Mouse (Mus musculus) forebrain, postnatal 0 days (tissue): ENCODE results near the gene Mylk. TPM values are rescaled to one million over a fixed set of nuclear protein-coding genes. Genes with fewer than 3 reads are reported as not detected.

Experiments used
- ATAC-seq: fragments of 200-750 bp; cut with Nextera tagmentation; 2 replicates; pipeline ENCODE4 v1.8.0; 2017; ENCODE audit warnings: mild to moderate bottlenecking, moderate library complexity
- DNase-seq: peaks from one replicate; pipeline ENCODE4 v3.0.0-alpha.2; 2015
- H3K27ac ChIP-seq: fragments of 300-500 bp; sonication (generic); 2 replicates; pipeline ENCODE4 v1.5.1; 2014; ENCODE audit warnings: low read depth, mild to moderate bottlenecking, antibody characterized with exemption, low read length, moderate library complexity, mixed read lengths
- H3K27me3 ChIP-seq: fragments of 300-500 bp; sonication (generic); 2 replicates; pipeline ENCODE4 v1.6.1; 2014; ENCODE audit warnings: mild to moderate bottlenecking, low read length, mixed read lengths; ENCODE audit not compliant: insufficient read depth
- H3K36me3 ChIP-seq: fragments of 300-500 bp; sonication (generic); 2 replicates; pipeline ENCODE4 v1.6.1; 2014; ENCODE audit warnings: mild to moderate bottlenecking, moderate library complexity; ENCODE audit not compliant: insufficient read depth
- H3K4me1 ChIP-seq: fragments of 300-500 bp; sonication (generic); 2 replicates; pipeline ENCODE4 v1.6.1; 2014; ENCODE audit warnings: antibody characterized with exemption; ENCODE audit not compliant: insufficient read depth
- H3K4me2 ChIP-seq: fragments of 300-500 bp; sonication (generic); 2 replicates; pipeline ENCODE4 v1.6.1; 2014; ENCODE audit warnings: low read depth, mild to moderate bottlenecking, moderate library complexity
- H3K4me3 ChIP-seq: fragments of 300-500 bp; sonication (generic); 2 replicates; pipeline ENCODE4 v1.5.1; 2014; ENCODE audit warnings: low read depth, low read length, mixed read lengths
- H3K9ac ChIP-seq: fragments of 300-500 bp; sonication (generic); 2 replicates; pipeline ENCODE4 v1.6.1; 2014; ENCODE audit warnings: mild to moderate bottlenecking
- H3K9me3 ChIP-seq: fragments of 300-500 bp; sonication (generic); 2 replicates; pipeline ENCODE4 v1.6.1; 2016; ENCODE audit warnings: low read length
- CTCF ChIP-seq: sonication (generic); IDR thresholded peaks from 2 replicates; pipeline ENCODE4 v1.5.1; 2016; ENCODE audit warnings: antibody characterized with exemption, control low read depth, low read depth
- WGBS: fragments of 180-500 bp; shearing (Covaris S2); extraction: QIAGEN DNeasy Blood & Tissue Kit; methylation state at CpG from one replicate; pipeline ENCODE4 v1.1.7; 2014; 5-methylcytosine and 5-hydroxymethylcytosine counted together
- polyA plus RNA-seq: library from polyadenylated mRNA; unstranded; fragments of >200 nt; fragmentation: Nextera tagmentation; extraction: Ambion mirVana; gene quantifications from 2 replicates; pipeline ENCODE4 v1.2.1, GENCODE M21; 2015
- total RNA-seq: library from RNA; depleted of rRNA; stranded (reverse); fragments of >200 nt; gene quantifications from 2 replicates; pipeline ENCODE4 v1.2.3, GENCODE M21; 2014

Gene Mylk
- total and polyA plus RNA-seq, 2 experiments from 2014 or later: 2.9 to 11.2 TPM

GRCm38 (mm10) chr16:34978018-34978417 is 233.0 kb downstream of the Mylk start:
- 98% methylated on average over 7 of the region's 7 CpGs for WGBS
- Histone ChIP-seq H3K9me3 (no peaks in the 10 kb centered on the region), H3K4me2 (no peak overlapping the region), H3K36me3 (no peaks in the 10 kb centered on the region), H3K4me3 (no peak overlapping the region), H3K27me3 (no peaks in the 10 kb centered on the region), H3K4me1 (no peaks in the 10 kb centered on the region), H3K9ac (no peak overlapping the region), H3K27ac (no peak overlapping the region)
- no peak for TF ChIP-seq CTCF
- DNase-seq (no peak), ATAC-seq (no peak)

- DNase-seq: peak; percentile 32
- 55% methylated on average over 7 of the region's 7 CpGs for WGBS
- Histone ChIP-seq H3K27me3 (no peaks in the 10 kb centered on the region), H3K27ac (no peak overlapping the region), H3K9me3 (no peaks in the 10 kb centered on the region), H3K9ac (no peak overlapping the region), H3K4me1 (no peaks in the 10 kb centered on the region), H3K4me2 (no peak overlapping the region), H3K4me3 (no peak overlapping the region), H3K36me3 (no peaks in the 10 kb centered on the region)
- TF ChIP-seq CTCF: no peak
- peak; percentile 78 for ATAC-seq
These were observed 236.0 kb downstream of the Mylk start for GRCm38 (mm10) chr16:34981009-34981408.

GRCm38 (mm10) chr16:34984203-34985030 is 239.4 kb downstream of the Mylk start:
- Histone ChIP-seq H3K27me3 (no peaks in the 10 kb centered on the region), H3K4me3 (no peak overlapping the region), H3K36me3 (no peaks in the 10 kb centered on the region), H3K4me2 (no peak overlapping the region), H3K9ac (no peak overlapping the region), H3K27ac (no peak overlapping the region), H3K4me1 (no peaks in the 10 kb centered on the region), H3K9me3 (no peaks in the 10 kb centered on the region)
- 45% methylated on average over 11 of the region's 11 CpGs for WGBS
- DNase-seq: no peak
- TF ChIP-seq CTCF: no peak
- ATAC-seq: no peak

GRCm38 (mm10) chr16:34985031-34985346 is 240.0 kb downstream of the Mylk start:
- no peak for DNase-seq
- Histone ChIP-seq H3K4me3 (no peak overlapping the region), H3K9ac (no peak overlapping the region), H3K9me3 (no peaks in the 10 kb centered on the region), H3K27ac (no peak overlapping the region), H3K4me2 (no peak overlapping the region), H3K4me1 (no peaks in the 10 kb centered on the region), H3K36me3 (no peaks in the 10 kb centered on the region), H3K27me3 (no peaks in the 10 kb centered on the region)
- no peak for ATAC-seq
- no peak for TF ChIP-seq CTCF
- 86% methylated on average over 2 of the region's 2 CpGs for WGBS

GRCm38 (mm10) chr16:34986211-34986825 is 241.3 kb downstream of the Mylk start:
- H3K9me3 ChIP-seq: no peaks in the 10 kb centered on the region
- DNase-seq (no peak), ATAC-seq (no peak)
- H3K4me3 ChIP-seq: no peak overlapping the region
- H3K4me2 ChIP-seq: no peak overlapping the region
- H3K4me1 ChIP-seq: no peaks in the 10 kb centered on the region
- H3K27me3 ChIP-seq: no peaks in the 10 kb centered on the region
- TF ChIP-seq CTCF: no peak
- H3K36me3 ChIP-seq: no peaks in the 10 kb centered on the region
- WGBS: 88% methylated on average over 13 of the region's 13 CpGs
- no peak overlapping the region for H3K9ac ChIP-seq
- H3K27ac ChIP-seq: no peak overlapping the region

GRCm38 (mm10) chr16:34991365-34991764 is 246.4 kb downstream of the Mylk start:
- no peaks in the 10 kb centered on the region for H3K9me3 ChIP-seq
- H3K27me3 ChIP-seq: no peaks in the 10 kb centered on the region
- H3K27ac ChIP-seq: no peak overlapping the region
- H3K4me2 ChIP-seq: no peak overlapping the region
- WGBS: 83% methylated on average over 3 of the region's 3 CpGs
- H3K36me3 ChIP-seq: no peaks in the 10 kb centered on the region
- no peak for TF ChIP-seq CTCF
- 0 out of 2 replicates have a peak, but pooled peaks cover 3% of the 10 kb centered on the region for H3K4me1 ChIP-seq
- H3K9ac ChIP-seq: no peak overlapping the region
- ATAC-seq: no peak
- no peak overlapping the region for H3K4me3 ChIP-seq
- no peak for DNase-seq

- H3K9ac ChIP-seq: no peak overlapping the region
- WGBS: 71% methylated on average over 5 of the region's 5 CpGs
- no peaks in the 10 kb centered on the region for H3K9me3 ChIP-seq
- TF ChIP-seq CTCF: no peak
- H3K36me3 ChIP-seq: no peaks in the 10 kb centered on the region
- H3K27ac ChIP-seq: no peak overlapping the region
- no peaks in the 10 kb centered on the region for H3K27me3 ChIP-seq
- 0 out of 2 replicates have a peak, but pooled peaks cover 3% of the 10 kb centered on the region for H3K4me1 ChIP-seq
- ATAC-seq (peak; percentile 38), DNase-seq (no peak)
- H3K4me3 ChIP-seq: no peak overlapping the region
- H3K4me2 ChIP-seq: no peak overlapping the region
These were observed 247.8 kb downstream of the Mylk start for GRCm38 (mm10) chr16:34992854-34993253.
